Mouse (Mus musculus): Measurements from ENCODE around the gene Prickle2.

GRCm38 (mm10) chr6:92697807-92698206 is 8.1 kb downstream of the Prickle2 start:
- TF ChIP-seq USF1 (IDR thresholded peaks at IDR 0.05; ENCODE audit: low read depth) (no peak), POLR2A (IDR thresholded peaks at IDR 0.05; ENCODE audit: insufficient read length, low read depth) (no peak), MYOG (IDR thresholded peaks at IDR 0.05; ENCODE audit: control insufficient read depth in 1 of 3, insufficient read depth in 1 of 3, insufficient read length in 2 of 3, low read depth in 2 of 3) (no peak), CEBPB (IDR thresholded peaks at IDR 0.05; ENCODE audit: insufficient read depth, poor library complexity, severe bottlenecking) (no peak), E2F4 (IDR thresholded peaks at IDR 0.05; ENCODE audit: insufficient read depth) (no peak), POLR2AphosphoS2 (IDR thresholded peaks at IDR 0.05; ENCODE audit: insufficient read length, low read depth) (no peak), REST (IDR thresholded peaks at IDR 0.05; ENCODE audit: insufficient read depth, insufficient read length) (no peak)
